Mouse (Mus musculus): ENCODE data around the gene Ube2ql1.

DNA sequence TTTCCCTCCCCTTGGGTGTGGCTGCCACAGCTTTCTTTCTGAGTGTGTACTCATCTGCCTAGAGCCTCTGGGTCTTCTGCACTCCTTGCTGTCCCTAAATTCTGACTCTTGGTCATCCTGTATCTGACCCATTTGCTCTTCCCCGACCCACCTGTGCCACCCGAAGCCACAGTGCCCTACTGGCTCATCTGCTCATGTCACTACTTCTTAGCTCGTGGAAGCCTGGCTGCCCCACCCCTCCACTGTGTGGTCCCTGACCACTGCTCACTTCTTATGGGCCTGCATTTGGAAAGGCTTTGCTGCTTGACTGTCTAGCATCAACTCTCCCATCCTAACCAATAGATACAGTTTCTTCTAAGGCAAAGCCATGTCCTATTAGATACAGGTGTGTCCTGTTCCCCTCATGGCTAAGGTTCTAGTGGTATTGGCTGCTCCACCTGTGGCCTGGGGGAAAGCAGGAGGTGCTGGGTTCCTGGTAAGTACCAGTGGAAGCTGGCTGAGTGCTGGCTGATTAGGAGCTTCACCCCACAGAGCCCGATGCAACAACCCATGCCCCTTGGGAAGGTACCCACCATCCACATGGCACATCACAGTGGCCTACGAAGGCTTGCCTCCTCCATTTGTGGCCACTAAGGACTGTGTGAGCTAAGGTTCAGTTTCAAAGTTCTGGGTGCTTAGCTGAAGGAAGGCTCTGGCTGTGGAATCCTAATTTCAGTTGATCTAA, 66.3 kb downstream of the Ube2ql1 start:
- TF ChIP-seq TAL1 (IDR thresholded peaks at IDR 0.05; ENCODE audit: low read length) (no peak), GATA1 (IDR thresholded peaks at IDR 0.05; ENCODE audit: low read length) (no peak)
